Mouse (Mus musculus) kidney, postnatal 0 days (tissue): Measurements from ENCODE around the gene Gpc5. TPM values are rescaled to one million over a fixed set of nuclear protein-coding genes. Genes with fewer than 3 reads are reported as not detected.
A peak's percentile ranks its signal among the peaks of the same experiment; 100 is the strongest.

Experiments used
- ATAC-seq: fragments of 200-750 bp; cut with Nextera tagmentation; replicated peaks from 2 replicates; pipeline ENCODE4 v1.8.0; 2017; ENCODE audit warnings: low read depth, moderate number of reproducible peaks, moderate TSS enrichment, moderate library complexity; ENCODE audit not compliant: low FRiP score
- DNase-seq: peaks from one replicate; pipeline ENCODE4 v3.0.0-alpha.2; 2016; ENCODE audit warnings: low spot score
- H3K27ac ChIP-seq: fragments of 300-500 bp; sonication (generic); 2 replicates; pipeline ENCODE4 v1.5.1; 2014; ENCODE audit warnings: mild to moderate bottlenecking
- H3K27me3 ChIP-seq: fragments of 300-500 bp; sonication (generic); 2 replicates; pipeline ENCODE4 v1.6.1; 2014; ENCODE audit warnings: low read length, mixed read lengths; ENCODE audit not compliant: insufficient read depth
- H3K36me3 ChIP-seq: fragments of 300-500 bp; sonication (generic); 2 replicates; pipeline ENCODE4 v1.6.1; 2014; ENCODE audit warnings: low read length, mixed read lengths; ENCODE audit not compliant: insufficient read depth
- H3K4me1 ChIP-seq: fragments of 300-500 bp; sonication (generic); replicated peaks from 2 replicates; pipeline ENCODE4 v1.6.1; 2014; ENCODE audit warnings: antibody characterized with exemption, low read length, mixed read lengths; ENCODE audit not compliant: insufficient read depth
- H3K4me2 ChIP-seq: fragments of 300-500 bp; sonication (generic); 2 replicates; pipeline ENCODE4 v1.6.1; 2014; ENCODE audit warnings: mild to moderate bottlenecking, low read length, moderate library complexity, mixed read lengths
- H3K4me3 ChIP-seq: fragments of 300-500 bp; sonication (generic); replicated peaks from 2 replicates; pipeline ENCODE4 v1.5.1; 2014; ENCODE audit warnings: low read depth, low read length
- H3K9ac ChIP-seq: fragments of 300-500 bp; sonication (generic); 2 replicates; pipeline ENCODE4 v1.6.1; 2014; ENCODE audit warnings: low read depth, low read length
- H3K9me3 ChIP-seq: fragments of 300-500 bp; sonication (generic); replicated peaks from 2 replicates; pipeline ENCODE4 v1.6.1; 2016; ENCODE audit warnings: low read length, inconsistent platforms, mixed read lengths
- CTCF ChIP-seq: IDR thresholded peaks from 2 replicates; pipeline ENCODE4 v1.5.1; 2016; ENCODE audit warnings: antibody characterized with exemption, low read depth, mild to moderate bottlenecking, moderate library complexity
- WGBS: fragments of 180-500 bp; shearing (Covaris S2); extraction: QIAGEN DNeasy Blood & Tissue Kit; methylation state at CpG from one replicate; pipeline ENCODE4 v1.1.7; 2014; 5-methylcytosine and 5-hydroxymethylcytosine counted together
- polyA plus RNA-seq: library from polyadenylated mRNA; unstranded; fragments of >200 nt; fragmentation: Nextera tagmentation; extraction: Ambion mirVana; gene quantifications from 2 replicates; pipeline ENCODE4 v1.2.1, GENCODE M21; 2015

The Gpc5 gene
- polyA plus RNA-seq, 1 experiment from 2014 or later: 18.5 TPM

DNA sequence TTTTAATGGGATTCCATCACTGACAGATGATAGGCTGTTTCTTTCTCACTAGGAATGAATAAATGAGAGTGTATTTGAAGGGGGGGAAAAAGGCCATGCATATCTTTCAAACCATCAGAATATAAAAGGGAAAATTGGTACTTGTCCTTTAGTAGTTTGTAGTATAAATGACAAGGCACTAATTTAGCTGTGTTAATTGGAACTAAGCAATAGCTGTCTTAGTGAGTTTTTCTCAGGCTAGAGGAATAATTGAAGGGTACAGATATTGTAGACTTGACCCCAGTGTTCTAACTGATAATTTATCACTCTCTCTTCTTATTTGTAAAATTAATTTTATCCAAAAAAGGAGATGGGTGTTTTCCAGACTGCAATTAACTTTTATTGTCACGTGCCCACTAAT, 654.0 kb downstream of the Gpc5 start:
- DNase-seq: no peak
- Histone ChIP-seq H3K36me3 (no peaks in the 10 kb centered on the region), H3K27me3 (no peaks in the 10 kb centered on the region), H3K27ac (no peak overlapping the region), H3K4me1 (no peaks in the 10 kb centered on the region), H3K9ac (no peak overlapping the region), H3K4me3 (no peak overlapping the region), H3K4me2 (no peak overlapping the region), H3K9me3 (no peaks in the 10 kb centered on the region)
- no peak for ATAC-seq
- no peak for TF ChIP-seq CTCF
- 86% methylated on average over 1 of the region's 1 CpGs for WGBS

DNA sequence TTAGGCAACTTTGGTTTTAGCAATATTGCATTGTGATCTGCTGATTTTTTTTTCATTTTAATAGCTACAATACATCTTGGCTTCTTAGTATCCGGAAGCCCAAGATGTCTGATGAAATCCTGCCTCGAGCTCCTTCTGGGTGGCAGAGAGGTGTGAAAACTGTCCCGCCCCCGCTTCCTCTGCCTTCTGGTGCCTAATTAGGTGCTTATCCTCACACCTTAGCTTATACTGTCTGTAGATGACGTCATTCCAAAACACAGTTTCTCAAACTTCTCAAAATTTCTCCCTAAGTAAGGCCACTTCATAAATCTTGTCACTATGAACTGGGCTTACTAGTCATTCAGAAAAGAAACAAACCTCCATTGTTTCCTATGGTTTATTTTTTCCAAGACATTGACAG, 668.2 kb downstream of the Gpc5 start:
- WGBS: 28% methylated on average over 5 of the region's 5 CpGs
- no peak overlapping the region for H3K9ac ChIP-seq
- ATAC-seq (no peak), DNase-seq (no peak)
- H3K27me3 ChIP-seq: no peaks in the 10 kb centered on the region
- no peak overlapping the region for H3K4me3 ChIP-seq
- H3K4me1 ChIP-seq: no peaks in the 10 kb centered on the region
- TF ChIP-seq CTCF: no peak
- H3K4me2 ChIP-seq: no peak overlapping the region
- no peak overlapping the region for H3K27ac ChIP-seq
- no peaks in the 10 kb centered on the region for H3K9me3 ChIP-seq
- H3K36me3 ChIP-seq: no peaks in the 10 kb centered on the region

DNA sequence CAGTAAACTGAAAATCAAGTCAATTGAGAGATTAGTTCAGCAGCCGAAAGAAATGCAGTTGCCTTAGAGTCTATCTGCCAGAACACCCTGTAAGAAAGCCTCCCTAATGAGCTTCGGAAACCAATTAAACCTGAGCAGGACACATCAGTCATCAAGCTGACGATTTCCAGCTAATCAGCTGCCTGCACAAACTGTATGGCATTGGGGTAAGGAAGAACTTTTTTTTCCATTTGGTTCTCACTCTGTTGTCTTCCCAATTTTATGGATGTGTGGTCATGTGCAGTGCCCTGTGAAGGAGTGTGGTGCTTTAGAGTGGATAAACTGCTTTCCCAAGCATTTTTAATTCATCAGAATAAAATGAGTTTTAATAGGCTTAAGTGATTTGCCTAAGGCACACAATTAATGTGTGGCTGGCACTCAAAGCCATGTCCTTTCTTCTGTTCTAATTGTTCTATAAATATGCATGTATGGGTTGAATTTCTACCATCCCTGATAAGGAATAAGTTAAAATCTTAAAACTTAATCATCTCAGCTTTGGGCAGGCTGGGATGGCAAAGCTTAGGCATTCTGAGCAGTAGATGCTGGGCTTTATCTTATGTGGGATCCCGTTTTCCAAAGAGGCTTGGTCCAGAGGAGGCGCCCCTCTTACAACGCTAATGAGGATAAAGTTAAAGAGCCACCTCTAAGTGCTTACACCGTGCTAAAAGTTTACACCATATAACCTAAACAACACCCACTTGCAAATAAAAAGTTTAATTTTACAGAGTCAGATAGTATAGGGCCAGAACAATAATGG, 687.6 kb downstream of the Gpc5 start:
- WGBS: 57% methylated on average over 7 of the region's 7 CpGs
- TF ChIP-seq CTCF: no peak
- no peaks in the 10 kb centered on the region for H3K4me1 ChIP-seq
- H3K9me3 ChIP-seq: no peaks in the 10 kb centered on the region
- ATAC-seq (no peak), DNase-seq (peak; percentile 10)
- no peak overlapping the region for H3K4me2 ChIP-seq
- no peak overlapping the region for H3K4me3 ChIP-seq
- H3K36me3 ChIP-seq: no peaks in the 10 kb centered on the region
- no peaks in the 10 kb centered on the region for H3K27me3 ChIP-seq
- H3K27ac ChIP-seq: no peak overlapping the region
- H3K9ac ChIP-seq: no peak overlapping the region

DNA sequence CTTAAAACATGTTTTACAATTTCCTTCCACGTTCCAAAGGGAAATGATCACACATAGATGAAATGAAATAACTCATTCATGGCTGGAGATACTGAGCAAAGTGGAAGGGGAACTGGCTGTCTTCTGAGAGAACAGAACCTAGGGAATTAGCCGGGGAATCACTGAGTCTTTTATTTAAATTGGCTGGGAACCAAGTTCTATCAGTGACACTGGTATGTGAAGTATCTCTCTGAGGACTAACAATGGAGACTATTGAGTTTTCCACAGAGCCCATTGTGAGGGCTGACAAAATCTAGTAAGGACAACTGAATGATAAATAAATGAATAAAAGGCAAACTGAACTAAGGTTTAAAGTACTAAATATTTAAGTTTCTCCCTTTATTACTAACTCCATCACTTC, 712.7 kb downstream of the Gpc5 start:
- Histone ChIP-seq H3K9me3 (no peaks in the 10 kb centered on the region), H3K4me3 (no peak overlapping the region), H3K36me3 (no peaks in the 10 kb centered on the region), H3K27ac (no peak overlapping the region), H3K27me3 (no peaks in the 10 kb centered on the region), H3K9ac (no peak overlapping the region), H3K4me1 (no peaks in the 10 kb centered on the region), H3K4me2 (no peak overlapping the region)
- 14% methylated on average over 2 of the region's 2 CpGs for WGBS
- no peak for TF ChIP-seq CTCF
- ATAC-seq (no peak), DNase-seq (peak; percentile 66)

DNA sequence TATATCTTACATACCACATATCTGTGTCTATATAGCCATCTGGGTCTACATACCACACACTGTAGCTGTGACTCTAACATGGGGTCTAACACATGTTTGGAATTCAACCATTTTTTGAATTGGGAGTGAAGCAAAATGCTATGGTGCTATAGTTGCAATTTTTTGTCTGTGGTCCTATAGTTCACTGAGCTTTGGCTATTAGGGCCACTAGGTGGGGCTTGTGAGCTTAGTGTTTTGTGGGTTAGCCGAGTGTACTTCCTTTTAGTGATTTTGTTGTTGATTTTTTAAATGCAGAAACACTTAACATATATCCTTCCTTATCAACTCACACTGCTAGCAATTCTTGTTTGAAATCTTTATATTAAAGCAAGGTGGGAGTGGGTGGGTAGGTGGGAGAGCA, 727.0 kb downstream of the Gpc5 start:
- Histone ChIP-seq H3K4me2 (no peak overlapping the region), H3K9ac (no peak overlapping the region), H3K27ac (no peak overlapping the region), H3K9me3 (no peaks in the 10 kb centered on the region), H3K27me3 (no peaks in the 10 kb centered on the region), H3K4me3 (no peak overlapping the region), H3K36me3 (no peaks in the 10 kb centered on the region), H3K4me1 (no peaks in the 10 kb centered on the region)
- 13% methylated on average over 1 of the region's 1 CpGs for WGBS
- DNase-seq (peak; percentile 60), ATAC-seq (no peak)
- peak; percentile 68 for TF ChIP-seq CTCF

DNA sequence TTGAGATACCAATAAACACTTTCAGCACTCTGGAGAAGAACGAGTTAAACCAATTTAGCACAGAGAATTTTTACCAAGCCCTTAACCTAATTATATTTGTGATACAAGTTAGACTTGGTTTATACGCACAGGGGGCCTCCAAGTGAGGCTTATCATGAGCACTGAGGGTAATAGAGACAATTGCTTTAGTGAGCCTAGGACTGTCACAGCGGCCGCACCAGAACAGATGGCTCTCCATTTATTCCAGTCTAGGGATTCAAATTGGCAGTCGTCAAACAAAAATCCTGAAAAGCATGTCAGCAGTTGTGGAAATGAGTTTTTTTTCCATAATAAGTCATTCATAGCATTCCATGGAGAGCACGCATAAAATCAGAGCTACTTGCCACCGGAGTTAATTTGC, 729.6 kb downstream of the Gpc5 start:
- Histone ChIP-seq H3K27ac (no peak overlapping the region), H3K4me3 (no peak overlapping the region), H3K9ac (no peak overlapping the region), H3K27me3 (no peaks in the 10 kb centered on the region), H3K4me2 (no peak overlapping the region), H3K36me3 (no peaks in the 10 kb centered on the region), H3K9me3 (no peaks in the 10 kb centered on the region), H3K4me1 (no peaks in the 10 kb centered on the region)
- no peak for TF ChIP-seq CTCF
- no peak for ATAC-seq
- 86% methylated on average over 7 of the region's 7 CpGs for WGBS
- DNase-seq: no peak

DNA sequence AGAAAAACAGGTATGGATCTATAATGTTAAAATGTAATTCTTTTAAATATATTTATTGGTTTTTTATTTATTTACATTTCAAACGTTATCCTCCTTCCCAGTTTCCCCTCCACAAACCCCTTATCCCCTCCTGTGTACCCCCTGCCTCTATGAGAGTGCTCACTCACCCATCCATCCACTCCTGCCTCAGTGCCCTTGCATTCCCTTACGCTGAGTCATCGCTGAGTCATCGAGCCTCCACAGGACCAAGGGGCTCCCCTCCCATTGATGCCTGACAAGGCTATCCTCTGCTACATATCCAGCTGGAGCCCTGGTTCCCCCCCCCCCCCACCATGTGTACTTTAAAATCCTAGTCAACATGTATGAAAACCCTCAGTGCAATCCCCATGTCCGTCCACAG, 738.5 kb downstream of the Gpc5 start:
- Histone ChIP-seq H3K4me3 (no peak overlapping the region), H3K27me3 (no peaks in the 10 kb centered on the region), H3K4me1 (no peaks in the 10 kb centered on the region), H3K4me2 (no peak overlapping the region), H3K36me3 (no peaks in the 10 kb centered on the region), H3K9me3 (no peaks in the 10 kb centered on the region), H3K27ac (no peak overlapping the region), H3K9ac (no peak overlapping the region)
- WGBS: 73% methylated on average over 5 of the region's 5 CpGs
- peak; percentile 61 for ATAC-seq
- no peak for TF ChIP-seq CTCF
- no peak for DNase-seq
